Mouse (Mus musculus) cerebellum, adult (tissue): ENCODE measurements at regions not wholly inside any gene's neighbourhood (a gene's known extent, or its start where the extent isn't known, plus 50 kb on each side); places are given as distances from the start of the nearest gene placed in this dataset.

ENCODE experiments used
- ATAC-seq: cut with Nextera tagmentation; 2 replicates; pipeline ENCODE4 v1.9.2; 2017; ENCODE audit warnings: mild to moderate bottlenecking, moderate library complexity, mixed read lengths; ENCODE audit not compliant: insufficient number of reproducible peaks, low FRiP score, low TSS enrichment

DNA sequence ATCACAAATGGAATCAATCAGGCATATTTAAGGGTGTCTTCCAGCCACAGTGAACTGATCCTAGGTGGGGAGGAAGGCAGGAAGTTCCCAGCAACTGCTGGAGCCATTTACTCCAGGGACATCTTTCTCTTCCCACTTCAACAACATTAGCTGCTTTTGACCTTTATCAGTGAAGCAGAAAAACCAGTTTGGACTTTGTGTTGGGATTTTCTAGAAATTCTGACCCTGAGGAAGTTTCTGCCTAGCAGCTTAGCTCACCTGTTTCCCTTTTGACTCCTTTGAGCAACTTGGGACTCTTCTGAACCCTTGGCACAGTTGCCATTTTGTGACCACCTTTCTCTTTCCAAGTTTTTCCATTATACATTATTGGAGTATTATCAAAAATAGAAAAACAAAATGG, 1403.9 kb upstream of the Lrrc6 start:
- ATAC-seq, result no peak

DNA sequence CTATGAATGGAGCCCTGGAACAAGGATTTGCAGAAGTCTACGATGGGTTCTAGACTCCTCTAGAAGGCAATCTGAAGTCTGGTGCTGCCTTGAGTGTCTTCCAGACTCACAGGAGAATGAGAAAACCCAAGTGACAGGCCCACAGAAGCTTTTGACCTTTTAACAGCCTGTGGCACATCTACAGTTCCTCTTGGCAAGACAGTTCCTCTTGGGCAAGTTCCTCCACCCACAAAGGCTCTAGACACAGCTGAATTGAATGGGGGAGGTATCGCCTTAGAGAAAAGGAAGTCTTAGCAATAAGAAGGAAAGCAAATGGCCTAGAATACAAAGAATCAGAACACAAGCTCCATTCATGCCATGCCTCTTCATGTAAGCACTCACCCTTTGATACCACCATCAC, 1402.3 kb upstream of the Lrrc6 start:
- no peak for ATAC-seq

DNA sequence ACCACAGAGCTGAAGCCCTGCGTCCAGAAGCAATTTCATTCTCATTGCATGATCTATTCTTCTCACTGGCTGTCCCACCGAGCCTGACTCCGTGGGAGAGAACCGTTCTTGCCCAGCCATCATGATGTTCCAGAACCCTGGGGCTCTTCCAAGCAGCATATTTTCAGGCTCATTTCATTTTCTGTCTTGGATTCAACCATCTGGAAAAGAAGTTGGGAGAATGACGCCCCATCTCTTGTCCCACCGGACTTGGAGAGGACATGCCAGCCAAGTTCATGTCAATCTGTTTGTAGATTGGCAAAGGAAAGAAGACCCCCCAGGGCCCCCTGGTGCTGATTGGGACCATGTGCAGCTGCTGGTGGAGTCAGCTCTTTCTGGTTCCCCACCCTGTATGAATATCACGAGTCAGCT, 1400.5 kb upstream of the Lrrc6 start:
- ATAC-seq, result no peak

DNA sequence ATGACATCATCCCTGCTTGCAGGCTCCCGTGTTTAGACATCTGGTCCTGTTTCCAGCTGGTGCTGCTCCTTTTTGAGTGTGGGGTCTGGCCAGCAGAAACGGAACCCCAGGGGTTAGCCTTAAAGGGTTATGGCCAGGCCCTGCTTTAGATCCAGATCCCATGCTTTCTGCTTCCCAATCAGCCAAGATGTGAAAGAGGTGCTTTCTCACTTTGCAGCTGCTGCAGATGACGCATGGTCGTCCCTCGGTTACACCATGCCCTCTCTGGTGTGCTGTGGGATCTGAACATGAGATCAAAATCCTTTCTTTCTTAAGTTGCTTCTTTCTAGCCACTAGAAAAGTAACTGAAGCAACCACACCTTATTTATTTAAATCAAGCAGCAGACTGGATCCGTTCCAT, 1399.1 kb upstream of the Lrrc6 start:
- no peak for ATAC-seq

DNA sequence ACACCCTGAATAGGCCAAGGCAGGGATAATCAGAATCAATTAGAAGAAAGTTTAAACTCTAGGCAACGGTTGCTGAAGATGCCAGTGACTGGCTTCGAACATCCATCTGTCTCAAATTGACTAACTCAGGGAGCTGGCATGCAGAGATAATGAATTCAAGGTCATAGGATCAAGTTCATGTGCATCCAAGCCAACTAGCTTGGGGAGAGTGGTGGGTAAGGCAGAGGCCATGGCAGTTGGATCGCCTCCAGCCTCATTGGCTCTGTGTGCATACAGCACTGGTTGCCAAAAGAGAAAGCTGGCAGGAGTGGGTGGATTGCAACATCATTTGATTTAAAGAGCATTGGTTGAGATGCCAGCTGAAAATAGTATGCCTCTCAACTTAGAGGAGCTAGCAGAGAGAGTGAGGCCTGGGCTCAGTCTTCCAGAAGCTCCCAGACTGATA, 1398.3 kb upstream of the Lrrc6 start:
- no peak for ATAC-seq

DNA sequence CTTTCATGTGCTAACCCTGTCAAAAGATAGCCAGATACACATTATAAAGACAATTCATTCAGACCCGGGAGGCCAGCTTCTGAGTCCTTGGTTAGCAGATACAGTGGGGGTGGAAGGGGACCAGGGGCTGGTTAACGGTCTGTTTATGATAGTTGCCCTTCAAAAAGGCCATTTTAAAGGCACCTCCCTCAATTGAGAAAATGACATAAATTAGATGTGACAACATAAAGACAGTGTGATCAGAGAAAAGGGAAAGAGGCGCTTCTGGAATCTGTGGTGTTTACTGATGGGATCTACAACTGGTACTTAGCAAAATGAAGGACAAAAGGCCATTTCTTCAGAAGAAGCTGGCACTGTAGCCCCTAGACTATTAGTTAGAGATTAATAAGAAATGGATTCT, 1391.4 kb upstream of the Lrrc6 start:
- no peak for ATAC-seq

DNA sequence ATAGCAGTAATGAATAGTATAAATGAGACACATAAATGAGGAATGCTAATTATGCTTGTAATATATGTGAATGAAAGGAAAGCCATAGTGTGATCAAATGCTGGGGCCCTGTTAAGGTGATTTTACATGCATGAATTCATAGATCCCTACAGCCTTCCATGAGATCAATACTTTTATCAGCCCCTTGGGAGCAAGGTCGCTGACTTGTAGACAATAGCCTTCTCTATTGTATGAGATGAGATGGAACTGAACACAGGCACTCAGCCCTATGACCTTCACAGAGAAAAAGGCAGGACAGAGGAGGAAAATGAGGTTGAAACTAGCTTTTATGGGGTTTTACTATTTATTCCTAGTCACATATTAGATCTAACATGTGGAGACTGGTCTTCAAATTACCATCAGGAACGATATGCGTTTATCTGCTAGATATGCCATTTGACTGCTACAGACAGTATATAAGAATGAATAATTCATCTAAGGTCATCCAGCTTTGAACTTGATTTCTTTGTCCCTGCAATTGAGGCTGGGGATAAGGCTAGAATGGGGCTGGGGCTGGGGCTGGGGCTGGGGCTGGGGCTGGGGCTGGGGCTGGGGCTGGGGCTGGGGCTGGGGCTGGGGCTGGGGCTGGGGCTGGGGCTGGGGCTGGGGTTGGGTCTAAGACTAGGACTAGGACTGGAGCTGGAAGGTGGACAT, 1390.0 kb upstream of the Lrrc6 start:
- ATAC-seq, result no peak

DNA sequence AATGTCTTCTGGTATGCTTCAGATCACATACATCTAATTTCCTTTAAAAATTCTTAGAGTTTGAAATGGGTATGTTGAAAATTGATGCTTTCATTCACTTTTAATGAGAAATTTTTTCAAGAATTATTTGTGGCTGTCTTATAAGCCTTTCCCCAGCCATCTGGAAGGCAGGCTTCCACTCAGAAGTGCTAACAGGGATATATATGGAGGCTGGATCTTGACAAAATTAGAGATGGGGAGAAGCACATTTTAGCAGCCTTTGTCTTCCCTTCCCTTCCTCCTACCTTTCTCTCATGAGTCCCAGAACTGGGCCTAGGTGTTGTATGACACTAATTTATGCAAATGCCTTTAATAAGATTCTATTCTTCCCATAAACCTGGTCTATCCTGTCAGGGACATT, 1387.8 kb upstream of the Lrrc6 start:
- ATAC-seq, result no peak

DNA sequence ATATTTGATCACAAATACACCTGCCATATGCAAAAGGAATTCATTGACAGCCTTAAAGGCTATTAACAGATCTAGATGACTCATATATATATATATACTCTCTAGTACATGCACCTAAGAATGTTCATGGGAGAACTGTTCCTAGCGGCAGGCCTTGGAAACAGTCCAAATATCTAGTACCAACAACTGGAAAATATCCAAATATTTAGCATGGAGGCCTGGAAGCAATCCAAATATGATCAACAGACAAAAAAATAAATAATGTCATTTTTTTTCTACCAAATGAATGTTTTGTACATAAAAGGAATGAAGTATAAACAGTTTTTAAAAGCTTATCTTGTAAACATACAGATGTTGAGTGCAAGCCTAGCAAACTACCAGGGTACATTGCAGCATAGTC, 1354.6 kb upstream of the Lrrc6 start:
- no peak for ATAC-seq

DNA sequence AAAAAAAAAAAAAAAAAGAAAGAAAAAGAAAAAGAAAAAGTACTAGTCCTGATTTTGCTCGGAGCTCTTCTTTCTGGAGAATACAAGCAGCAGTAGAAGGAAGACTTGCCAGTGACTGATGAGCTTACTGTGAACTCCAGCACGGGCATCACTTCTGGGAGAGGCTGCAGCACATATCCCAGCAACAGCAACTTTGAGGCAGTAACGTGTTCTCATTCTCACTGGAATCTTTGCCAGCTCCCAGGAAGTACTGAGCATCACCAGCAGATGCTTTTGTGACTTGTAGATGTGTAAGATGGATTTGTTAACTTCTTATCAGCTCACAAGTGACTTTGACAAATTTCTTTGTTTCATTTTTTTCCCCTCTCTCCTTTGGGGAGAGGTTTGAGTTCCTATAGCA, 1349.4 kb upstream of the Lrrc6 start:
- ATAC-seq, result no peak

DNA sequence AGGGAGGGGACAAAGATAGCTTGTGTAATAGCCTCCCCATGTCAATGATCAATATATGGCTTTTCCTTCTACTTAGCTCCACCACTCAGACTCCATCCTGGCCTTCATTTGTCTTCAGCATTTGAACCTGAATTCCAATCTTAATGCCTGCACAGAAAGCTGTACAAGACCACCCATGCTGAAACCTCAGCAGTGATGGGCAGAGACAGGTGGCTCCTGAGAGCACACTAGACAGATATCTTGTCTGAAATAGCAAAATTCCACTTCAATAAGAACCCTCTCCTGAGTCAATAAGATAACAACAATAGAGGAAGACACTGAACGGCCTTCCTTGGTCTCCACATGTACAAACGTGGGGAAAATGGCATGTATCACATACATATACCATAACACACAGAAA, 1345.0 kb upstream of the Lrrc6 start:
- ATAC-seq, result no peak

DNA sequence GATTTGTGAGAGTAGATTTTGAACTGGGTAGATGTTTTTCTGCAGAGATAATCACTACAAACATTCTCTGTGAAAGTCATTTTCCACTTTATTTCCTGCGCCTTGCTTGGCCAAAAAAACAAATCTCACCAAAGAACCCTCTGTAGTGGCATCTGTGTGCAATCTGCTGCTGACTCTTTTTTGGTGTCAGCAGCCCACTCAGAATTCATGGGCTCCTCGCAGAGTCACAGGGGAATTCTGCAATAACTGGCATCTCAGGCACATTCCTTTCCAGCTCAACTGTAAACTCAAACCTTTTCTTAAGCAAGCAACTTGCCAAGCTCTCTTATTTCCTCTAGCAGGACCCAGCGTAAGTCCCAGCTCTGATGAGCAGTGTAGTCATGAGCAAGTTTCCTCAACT, 1340.0 kb upstream of the Lrrc6 start:
- ATAC-seq, result no peak

DNA sequence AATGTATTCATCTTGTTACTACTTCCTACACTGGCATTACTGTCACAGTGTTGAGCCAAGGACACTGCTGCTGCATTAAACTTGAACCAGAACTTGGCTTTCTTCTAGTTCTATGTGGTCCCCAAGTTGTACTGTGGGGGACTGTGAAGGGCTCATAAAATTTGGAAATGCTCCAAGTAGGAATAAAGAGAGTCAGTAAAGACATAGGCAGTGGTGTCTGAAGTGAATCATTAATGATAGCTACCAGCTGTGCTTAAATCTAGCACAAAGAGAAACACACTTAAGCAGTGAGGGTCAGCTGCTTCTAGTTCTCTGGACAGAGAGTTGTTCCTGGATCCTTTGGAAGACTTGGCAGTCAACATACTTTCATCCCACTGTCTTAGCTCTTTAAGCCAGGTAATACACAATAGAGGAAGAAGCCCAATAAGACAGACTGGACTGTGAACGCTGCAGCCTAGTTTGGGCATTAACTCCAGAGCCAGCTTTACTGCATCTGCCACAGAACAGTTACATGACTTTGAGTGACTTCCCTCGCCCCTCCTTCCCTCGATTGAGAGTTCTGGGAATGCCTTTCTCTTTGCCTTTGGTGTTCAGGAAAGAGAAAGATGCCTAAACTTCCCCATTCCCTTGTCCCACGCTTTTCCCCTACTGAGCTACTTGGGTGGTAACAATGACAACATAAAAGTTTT, 1325.2 kb upstream of the Lrrc6 start:
- ATAC-seq, result no peak

DNA sequence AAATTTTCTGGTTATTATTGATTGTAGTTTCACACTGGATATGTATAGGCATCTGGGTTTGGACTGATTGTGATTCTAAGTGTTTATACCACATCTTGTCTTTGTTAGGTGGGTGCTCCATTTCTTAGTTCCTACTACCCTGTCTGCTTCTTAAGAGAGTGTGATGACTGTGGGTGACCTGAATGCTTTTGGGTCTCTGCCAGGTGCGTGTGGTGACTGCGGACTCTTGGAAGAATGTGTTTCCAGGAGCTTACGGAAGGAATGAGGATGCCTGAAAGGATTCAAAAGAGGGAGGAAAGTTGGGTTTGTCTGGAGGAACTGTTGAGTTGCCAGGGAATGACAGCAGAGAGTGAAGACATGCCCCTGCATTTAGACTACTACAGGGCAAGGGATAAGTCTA, 1322.5 kb upstream of the Lrrc6 start:
- ATAC-seq, result no peak

DNA sequence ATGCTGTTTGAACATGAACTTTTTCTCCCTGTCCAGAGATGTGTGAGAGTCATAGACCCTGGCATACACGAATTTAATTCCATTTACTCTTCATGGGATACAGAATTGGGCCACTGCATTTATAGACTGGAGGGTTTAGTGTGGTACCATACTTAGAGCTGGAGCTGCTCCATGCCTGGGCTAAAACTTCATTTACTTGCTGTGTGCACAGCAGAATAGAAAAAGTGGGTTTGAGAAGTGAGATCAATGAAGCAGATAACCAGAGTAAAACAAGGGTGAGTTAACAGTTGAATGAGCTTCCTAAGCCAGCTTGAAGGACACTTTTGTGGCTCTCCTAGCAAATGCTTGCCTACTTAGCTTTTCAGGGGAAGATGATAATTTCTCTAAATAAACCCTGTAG, 1299.2 kb upstream of the Lrrc6 start:
- ATAC-seq, result no peak

DNA sequence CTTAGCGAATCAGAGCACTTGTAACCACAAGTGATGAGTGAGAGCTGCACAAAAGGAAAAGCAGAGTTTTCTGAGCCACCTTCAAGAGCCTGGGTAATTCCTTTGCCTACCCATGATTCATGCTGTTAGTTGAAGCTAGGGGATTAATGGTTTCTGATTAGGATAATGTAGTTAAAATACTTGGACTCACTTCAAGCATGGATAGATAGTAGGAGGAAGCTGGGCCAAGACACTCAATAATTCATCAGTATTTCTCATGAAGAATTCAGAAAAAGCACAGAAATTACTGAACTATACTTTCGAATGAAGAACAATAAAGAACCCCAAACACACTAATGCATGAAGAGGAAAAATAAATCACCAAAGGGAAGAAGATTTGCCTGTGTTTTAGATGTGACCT, 1294.9 kb upstream of the Lrrc6 start:
- no peak for ATAC-seq

DNA sequence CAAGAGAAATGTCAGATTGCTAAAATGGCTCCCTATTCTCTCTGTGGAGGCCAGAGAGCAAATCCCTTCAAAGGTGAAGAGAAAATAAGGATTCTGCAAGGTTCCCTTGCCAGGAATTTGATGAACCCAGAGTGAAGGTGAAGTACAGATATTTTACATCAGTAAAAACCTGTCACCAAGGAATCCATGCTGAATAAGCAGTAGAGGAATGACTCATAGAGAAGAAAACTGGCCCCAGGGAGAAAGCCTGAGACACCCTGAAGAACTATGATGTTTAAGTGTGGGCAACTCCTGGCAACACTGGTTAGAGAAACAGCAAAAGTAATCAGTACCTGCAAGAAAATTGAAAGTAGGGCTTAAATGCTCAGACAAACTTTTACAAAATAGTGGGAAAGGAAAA, 1292.1 kb upstream of the Lrrc6 start:
- no peak for ATAC-seq

DNA sequence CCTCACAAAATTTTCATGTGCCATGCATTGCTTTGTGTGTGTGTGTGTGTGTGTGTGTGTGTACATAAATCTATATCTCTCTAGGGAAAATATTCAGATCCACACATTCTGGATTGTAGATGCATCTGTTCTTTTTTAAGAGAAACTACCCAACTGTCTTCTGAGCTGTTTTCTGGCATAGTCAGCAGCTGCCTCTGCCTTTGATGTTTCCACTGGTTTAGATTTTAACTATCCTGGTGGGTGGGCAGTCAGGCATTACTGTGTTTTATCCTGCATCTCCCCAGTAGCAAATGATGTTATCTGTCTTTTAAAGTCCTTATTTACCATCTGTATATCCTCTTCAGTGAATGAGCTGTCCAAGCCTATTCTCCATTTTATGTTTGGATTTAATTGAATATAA, 1287.9 kb upstream of the Lrrc6 start:
- ATAC-seq, result no peak

DNA sequence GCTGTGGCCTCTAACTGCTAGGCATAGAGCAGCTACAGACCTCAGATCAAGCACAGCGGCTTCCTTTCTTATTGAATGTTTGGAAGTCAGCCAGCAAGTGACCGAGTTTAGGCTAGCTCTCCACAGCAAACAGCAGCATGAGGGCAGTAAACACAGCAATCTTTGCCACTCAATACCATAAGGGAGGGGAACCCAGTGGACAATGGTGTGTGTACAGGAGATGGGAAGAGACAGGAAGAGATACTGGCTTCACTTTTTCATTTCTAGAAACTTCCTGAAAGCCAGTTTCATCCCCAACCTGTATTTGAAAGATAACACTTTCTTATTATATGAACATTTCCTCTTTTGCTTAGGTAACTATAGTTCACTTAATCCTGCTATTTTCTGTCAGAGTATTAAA, 1284.9 kb upstream of the Lrrc6 start:
- ATAC-seq, result no peak

DNA sequence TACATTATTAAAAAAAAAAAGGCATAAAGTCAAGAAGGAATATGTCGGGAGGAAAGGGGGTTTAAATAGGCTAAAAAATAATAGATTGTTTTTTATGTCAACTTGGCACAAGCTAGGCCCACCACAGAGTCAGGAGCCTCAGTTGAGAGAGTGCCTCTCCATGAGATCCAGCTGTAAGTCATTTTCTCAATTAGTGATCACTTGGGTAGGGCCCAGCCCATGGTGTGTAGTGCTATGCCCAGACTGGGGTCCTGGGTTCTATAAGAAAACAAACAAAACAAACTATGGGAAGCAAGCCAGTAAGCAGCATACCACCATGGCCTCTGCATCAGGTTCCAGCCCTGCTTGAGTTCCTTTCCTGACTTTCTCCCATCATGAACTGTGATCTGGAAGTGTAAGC, 1283.0 kb upstream of the Lrrc6 start:
- ATAC-seq, result no peak

DNA sequence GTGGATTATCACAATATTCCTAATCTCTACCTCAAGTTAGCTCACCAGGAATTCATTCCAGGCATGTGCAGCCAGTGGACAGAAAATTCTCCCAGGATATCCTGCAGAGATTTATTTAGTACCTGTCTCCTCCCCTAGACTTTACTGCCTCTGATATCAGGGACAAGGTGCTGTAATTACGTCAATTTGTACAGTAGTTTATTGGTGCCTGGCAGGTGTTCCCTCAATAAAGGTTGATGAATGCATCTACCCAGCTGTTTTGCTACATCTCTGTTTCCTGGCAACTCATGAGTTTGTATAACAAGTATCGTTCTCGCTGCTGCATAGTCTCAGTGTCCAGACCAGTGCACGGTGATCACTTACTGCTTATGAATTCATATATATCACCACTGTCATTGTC, 1281.8 kb upstream of the Lrrc6 start:
- ATAC-seq, result no peak

DNA sequence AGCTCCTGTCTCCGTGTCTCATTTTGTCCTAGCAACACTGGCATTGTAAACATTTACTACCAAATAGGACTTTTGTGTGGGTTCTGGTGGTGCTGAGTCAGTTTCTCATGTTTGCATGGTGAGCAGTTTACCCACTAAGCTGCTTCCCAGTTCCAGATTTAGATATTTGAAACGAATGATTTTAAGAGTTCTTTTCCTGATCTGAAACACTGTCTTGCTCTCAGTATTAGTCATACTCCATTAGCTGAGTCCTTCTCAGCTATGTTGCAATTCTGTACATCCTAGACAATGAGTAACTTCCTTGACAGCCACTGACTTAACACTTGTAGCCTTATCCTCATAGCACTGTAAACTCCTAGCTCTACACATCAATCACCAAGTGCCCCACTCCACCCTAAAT, 1280.1 kb upstream of the Lrrc6 start:
- ATAC-seq, result no peak
